Mouse (Mus musculus) right cerebral cortex, postnatal 36 days (tissue): ENCODE data around the gene Stag2.

Source experiments
- DNase-seq, 2 experiments: peaks; one replicate each; pipeline ENCODE4 v3.0.0; 2022; ENCODE audit warnings: low spot score in 2 of 2, mixed read lengths in 1 of 2

Gene Stag2

DNA sequence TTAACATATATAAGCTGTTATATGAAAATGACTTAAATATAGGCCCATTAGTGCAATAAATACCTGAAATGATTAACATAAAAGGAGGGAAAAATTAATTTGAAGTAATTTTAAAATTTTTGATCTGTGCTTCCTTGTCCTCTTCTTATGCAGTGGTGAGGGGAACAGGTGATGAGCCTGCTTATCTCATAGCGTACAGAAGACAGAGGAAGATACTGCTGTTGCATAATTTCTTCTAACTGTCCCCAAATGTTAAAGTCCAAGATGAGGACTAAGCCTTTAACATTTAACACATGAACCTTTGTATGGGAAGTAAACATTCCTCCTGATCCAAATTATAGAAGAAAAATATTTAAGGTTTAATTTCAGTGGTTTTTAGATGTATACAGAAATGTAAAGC, 66.6 kb downstream of the Stag2 start:
- no peak for DNase-seq

DNA sequence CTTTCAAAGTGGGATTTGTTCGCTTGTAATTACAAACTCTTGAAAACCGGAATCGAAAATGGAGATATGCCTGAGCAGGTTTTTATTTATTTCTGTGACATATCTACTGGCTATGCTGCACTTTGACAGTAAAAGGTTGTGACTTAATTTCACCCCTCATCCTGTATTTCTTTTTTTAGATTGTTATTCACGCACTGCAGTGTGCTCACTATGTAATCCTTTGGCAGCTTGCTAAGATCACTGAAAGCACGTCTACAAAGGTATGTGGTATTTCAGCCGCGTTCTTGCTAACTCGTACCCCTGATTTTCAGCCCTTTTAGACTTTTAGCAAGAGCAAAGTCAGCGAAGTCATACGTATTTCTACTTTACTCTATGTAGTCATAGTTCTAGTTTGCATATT, 101.2 kb downstream of the Stag2 start:
- no peak for DNase-seq

DNA sequence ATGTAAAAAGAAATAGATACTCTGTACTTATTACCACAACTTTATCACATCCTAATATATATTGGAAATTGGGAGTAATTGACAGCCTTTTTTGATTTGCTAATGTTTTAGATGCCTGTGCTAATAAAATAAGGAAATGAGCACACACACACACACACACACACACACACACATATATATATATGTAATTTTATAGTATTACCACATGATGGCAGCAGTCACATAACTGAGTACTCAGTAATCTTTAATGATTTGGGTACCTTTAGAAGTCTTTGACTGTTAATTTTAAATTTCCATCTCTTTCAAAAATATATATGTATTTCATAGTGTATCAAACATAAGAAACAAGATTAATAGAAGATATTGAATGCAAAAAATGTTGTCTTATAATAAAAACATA, 123.6 kb downstream of the Stag2 start:
- no peak for DNase-seq

DNA sequence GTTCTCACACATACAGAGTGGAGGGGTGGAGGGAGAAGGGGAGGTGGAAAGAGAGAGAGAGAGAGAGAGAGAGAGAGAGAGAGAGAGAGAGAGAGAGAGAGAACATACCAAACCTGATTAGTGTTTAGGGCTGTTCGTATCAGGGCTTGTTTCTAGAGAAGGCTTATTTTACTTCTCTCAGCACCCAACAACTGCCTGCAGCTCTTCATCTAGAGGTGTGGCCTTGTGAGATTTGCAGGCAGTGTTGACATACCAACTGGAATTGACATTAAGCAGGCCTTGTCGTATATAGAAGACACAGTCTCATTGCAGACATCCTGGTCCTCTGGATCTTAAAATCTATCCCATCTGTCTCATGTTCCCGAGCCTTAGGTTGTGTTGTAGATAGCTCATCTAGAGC, 141.1 kb downstream of the Stag2 start:
- no peak for DNase-seq

DNA sequence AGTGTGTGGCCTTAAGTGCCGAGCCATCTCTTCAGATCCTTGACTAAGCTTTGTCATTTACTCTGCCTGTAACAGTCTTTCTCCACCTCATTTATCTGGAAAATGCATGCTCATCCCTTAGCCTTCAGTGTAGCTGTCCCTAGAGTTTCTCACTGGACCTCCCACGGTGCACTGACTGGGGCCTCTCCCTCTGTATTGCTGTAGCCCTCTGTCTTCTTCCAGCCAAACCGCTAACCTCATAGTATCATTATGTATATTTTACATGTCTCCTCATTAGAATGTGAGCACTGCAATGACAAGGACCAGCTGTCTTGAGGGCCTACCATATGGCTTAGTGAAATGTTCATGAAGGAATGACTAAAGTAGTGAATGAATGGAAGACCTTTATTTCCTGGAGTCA, 166.1 kb downstream of the Stag2 start:
- DNase-seq = no peak

DNA sequence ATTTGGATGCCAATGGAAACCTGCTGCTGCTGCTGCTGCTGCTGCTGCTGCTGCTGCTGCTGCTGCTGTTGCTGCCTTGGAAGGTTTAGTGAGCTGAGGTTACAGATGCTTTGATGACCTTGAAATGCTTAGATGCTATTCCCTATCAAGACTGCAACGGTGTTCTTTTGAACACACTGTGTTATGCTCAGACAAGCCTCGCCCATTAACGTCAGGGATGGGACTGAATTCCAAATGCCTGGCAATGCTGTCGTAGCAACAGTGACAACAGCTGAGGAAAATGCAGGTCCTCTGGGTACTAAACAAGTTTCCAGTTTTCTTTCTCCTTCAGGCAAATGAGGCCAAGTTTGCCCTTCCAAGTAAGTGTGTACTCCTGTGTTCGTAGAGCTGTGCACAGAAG, 171.3 kb downstream of the Stag2 start:
- no peak for DNase-seq

DNA sequence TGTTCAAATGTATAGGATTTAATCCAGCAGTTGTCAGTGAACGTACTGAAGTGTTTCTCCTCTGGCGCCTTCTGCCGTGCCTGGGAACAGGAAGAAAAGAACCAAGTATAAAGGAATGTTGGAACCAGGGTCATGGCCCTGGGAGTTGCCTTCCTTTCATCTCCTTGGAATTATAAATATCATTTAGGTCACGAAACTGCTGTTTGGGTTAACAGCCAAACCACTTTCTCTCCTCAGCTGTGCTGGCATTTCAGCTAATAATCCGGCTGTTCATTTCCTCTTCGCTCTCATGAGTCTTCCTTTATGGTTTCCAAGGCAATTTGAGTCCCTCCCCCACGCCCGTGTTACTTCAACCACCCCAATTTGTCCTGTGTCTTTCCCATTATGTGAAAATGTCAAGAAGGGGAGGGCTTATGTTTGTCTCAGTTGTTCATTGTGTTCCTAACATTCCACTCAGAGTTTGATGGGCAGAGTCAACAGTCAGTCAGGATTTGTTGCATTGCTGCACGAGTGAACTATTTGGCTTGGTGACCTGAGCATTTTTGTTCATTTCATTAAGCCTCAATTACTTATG, 172.2 kb downstream of the Stag2 start:
- DNase-seq = no peak

DNA sequence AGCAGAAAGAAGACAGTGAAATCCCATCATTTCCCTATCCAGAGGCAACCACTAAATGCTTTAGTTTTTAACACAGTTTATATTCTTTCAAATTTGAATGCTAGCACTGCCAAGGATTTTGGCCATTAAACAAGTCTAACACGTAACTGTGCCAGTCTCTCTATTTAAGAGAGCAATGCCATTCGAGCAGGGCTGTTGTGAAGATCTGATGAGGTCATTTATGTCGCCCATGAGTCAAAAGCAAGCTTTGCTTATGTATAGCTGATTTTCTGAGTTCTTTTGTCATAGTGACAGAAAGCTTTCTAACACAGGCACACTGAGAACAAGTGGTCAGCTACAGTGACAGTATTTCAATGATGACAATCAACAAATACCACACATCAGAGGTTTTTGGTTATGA, 175.7 kb downstream of the Stag2 start:
- no peak for DNase-seq
